Mouse (Mus musculus): ENCODE results near the gene Rpl27. TPM values are rescaled to one million over a fixed set of nuclear protein-coding genes. Genes with fewer than 3 reads are reported as not detected.

Rpl27 gene
- total and polyA plus RNA-seq, 3 experiments, result 595 to 2,621 TPM; not detected in 1

- TF ChIP-seq POLR2AphosphoS2 (IDR thresholded peaks at IDR 0.05; ENCODE audit: low read length), result no peak
- TF ChIP-seq ZC3H11A (IDR thresholded peaks at IDR 0.05; ENCODE audit: low read depth, low read length), result no peak
- no peak for TF ChIP-seq POLR2A (IDR thresholded peaks at IDR 0.05; ENCODE audit: control insufficient read depth in 1 of 2, insufficient read depth in 1 of 2, low read depth in 1 of 2, low read length in 2 of 2, poor library complexity in 1 of 2)
- TF ChIP-seq UBTF (IDR thresholded peaks at IDR 0.05; ENCODE audit: borderline replicate concordance, insufficient read depth, low read depth, low read length), result no peak
- no peak for TF ChIP-seq ZMIZ1 (IDR thresholded peaks at IDR 0.05; ENCODE audit: low read depth, low read length)
- TF ChIP-seq ZNF384 (IDR thresholded peaks at IDR 0.05; ENCODE audit: low read depth, low read length), result no peak
- no peak for TF ChIP-seq ETS1 (IDR thresholded peaks at IDR 0.05; ENCODE audit: low read depth, low read length)
- no peak for TF ChIP-seq MEF2A (IDR thresholded peaks at IDR 0.05; ENCODE audit: extremely low read depth, insufficient replicate concordance, low read depth, low read length, poor library complexity, severe bottlenecking)
- H3K9ac ChIP-seq (ENCODE audit: control insufficient read depth, low read depth, low read length, poor library complexity, severe bottlenecking), result no peak overlapping the region
- no peak overlapping the region for H3K4me3 ChIP-seq (ENCODE audit: control insufficient read depth in 1 of 2, insufficient read depth in 1 of 2, low read depth in 2 of 2, low read length in 2 of 2)
- no peak for DNase-seq (ENCODE audit: low read depth, low spot score)
- H3K79me2 ChIP-seq (ENCODE audit: control insufficient read depth, insufficient read depth, low read length, poor library complexity), result no peaks in the 10 kb centered on the region
- no peak overlapping the region for H3K27ac ChIP-seq (ENCODE audit: control insufficient read depth, low read depth, low read length)
- H3K27me3 ChIP-seq (ENCODE audit: control insufficient read depth in 1 of 2, insufficient read depth in 2 of 2, low read length in 2 of 2), result no peaks in the 10 kb centered on the region
- peaks cover 12 to 20% of the 10 kb centered on the region in 2 experiments for H3K4me1 ChIP-seq (ENCODE audit: control insufficient read depth in 1 of 2, insufficient read depth in 2 of 2, low read length in 2 of 2)
- no peaks in the 10 kb centered on the region for H3K9me3 ChIP-seq (replicated peaks; ENCODE audit: insufficient read depth, low read length)
- peaks cover 2 to 20% of the 10 kb centered on the region in 2 experiments; a peak in 3 of 4 replicates for H3K36me3 ChIP-seq (ENCODE audit: control insufficient read depth in 1 of 2, insufficient read depth in 2 of 2, low read length in 2 of 2)
Observed at GRCm38 (mm10) chr11:101455627-101456026, 13.5 kb downstream of the Rpl27 start.

GRCm38 (mm10) chr11:101457631-101458030, 15.5 kb downstream of the Rpl27 start:
- H3K4me3 ChIP-seq (ENCODE audit: control insufficient read depth in 1 of 2, insufficient read depth in 1 of 2, low read depth in 2 of 2, low read length in 2 of 2), result no peak overlapping the region
- H3K27ac ChIP-seq (ENCODE audit: control insufficient read depth, low read depth, low read length), result no peak overlapping the region
- peaks cover 3 to 8% of the 10 kb centered on the region in 2 experiments; a peak in 3 of 4 replicates for H3K4me1 ChIP-seq (ENCODE audit: control insufficient read depth in 1 of 2, insufficient read depth in 2 of 2, low read length in 2 of 2)
- DNase-seq (ENCODE audit: low read depth, low spot score), result no peak
- no peak overlapping the region for H3K9ac ChIP-seq (ENCODE audit: control insufficient read depth, low read depth, low read length, poor library complexity, severe bottlenecking)
- no peaks in the 10 kb centered on the region for H3K27me3 ChIP-seq (ENCODE audit: control insufficient read depth in 1 of 2, insufficient read depth in 2 of 2, low read length in 2 of 2)
- H3K79me2 ChIP-seq (ENCODE audit: control insufficient read depth, insufficient read depth, low read length, poor library complexity), result no peaks in the 10 kb centered on the region
- H3K36me3 ChIP-seq (ENCODE audit: control insufficient read depth in 1 of 2, insufficient read depth in 2 of 2, low read length in 2 of 2), result peaks cover 2 to 7% of the 10 kb centered on the region in 2 experiments
- TF ChIP-seq JUND (IDR thresholded peaks at IDR 0.05; ENCODE audit: low read depth, low read length) (no peak), MAFK (IDR thresholded peaks at IDR 0.05; ENCODE audit: borderline replicate concordance, low read depth, low read length) (no peak), EP300 (IDR thresholded peaks at IDR 0.05; ENCODE audit: low read depth in 1 of 2, low read length in 2 of 2) (no peak), SMC3 (IDR thresholded peaks at IDR 0.05; ENCODE audit: low read depth, low read length) (no peak), NRF1 (IDR thresholded peaks at IDR 0.05; ENCODE audit: insufficient read depth, low read depth, low read length, poor library complexity, severe bottlenecking) (no peak), KAT2A (conservative IDR thresholded peaks at IDR 0.05; ENCODE audit: low read depth, low read length) (no peak), USF1 (IDR thresholded peaks at IDR 0.05; ENCODE audit: low read depth, low read length) (no peak), POLR2A (IDR thresholded peaks at IDR 0.05; ENCODE audit: control insufficient read depth in 1 of 2, insufficient read depth in 1 of 2, low read depth in 1 of 2, low read length in 2 of 2, poor library complexity in 1 of 2) (no peak; a peak in 1 of 4 replicates), ZKSCAN1 (IDR thresholded peaks at IDR 0.05; ENCODE audit: low read depth, low read length) (no peak), MXI1 (IDR thresholded peaks at IDR 0.05; ENCODE audit: low read depth, low read length) (no peak), BHLHE40 (IDR thresholded peaks at IDR 0.05; ENCODE audit: borderline replicate concordance, low read depth, low read length) (no peak)
- no peaks in the 10 kb centered on the region for H3K9me3 ChIP-seq (replicated peaks; ENCODE audit: insufficient read depth, low read length)

Measured in MEL (cell line).